8 mouse cellular contexts compared by ENCODE assay signal in the genomic region with DNA sequence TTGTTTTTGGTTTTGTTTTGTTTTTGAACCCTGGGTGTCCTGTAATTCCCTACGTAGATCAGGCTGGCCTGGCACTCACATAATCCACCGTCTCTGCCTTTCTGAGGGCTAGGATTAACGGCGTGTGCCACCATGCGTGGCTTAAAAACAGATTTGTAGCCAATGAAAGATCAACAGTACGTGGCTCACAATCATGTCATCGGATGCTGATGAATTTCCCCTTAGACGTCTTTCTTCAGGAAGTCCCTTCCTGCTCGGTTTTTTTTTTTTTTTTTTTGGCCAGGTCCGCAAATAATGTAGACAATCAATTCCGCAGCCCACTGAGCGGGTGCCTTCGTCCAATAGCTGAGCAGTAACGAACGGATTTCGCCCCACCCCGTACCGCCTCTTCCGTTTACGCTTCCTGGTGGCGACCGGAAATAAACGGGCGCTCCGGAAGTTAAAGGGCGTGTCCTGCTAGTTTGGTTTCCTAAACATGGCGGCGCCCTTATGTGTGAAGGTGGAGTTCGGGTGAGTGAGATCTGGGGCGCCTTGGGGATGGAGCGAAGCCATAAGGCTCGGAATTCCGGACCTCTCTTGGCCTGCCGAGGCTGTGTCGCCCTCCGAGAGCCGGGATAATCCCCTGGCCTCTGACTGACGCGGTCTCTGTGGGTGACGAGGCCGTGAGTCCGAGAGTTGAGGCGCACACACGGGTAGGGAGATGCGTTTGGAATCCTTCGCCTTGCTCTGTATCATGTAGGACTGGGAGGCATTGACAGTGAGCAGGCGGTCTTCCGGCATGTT. TPM values are rescaled to one million over a fixed set of nuclear protein-coding genes. Genes with fewer than 3 reads are reported as not detected.
DNase-seq lines count a peak whose midpoint lies in the region; ATAC-seq and TF ChIP-seq lines count a peak whose summit lies in the region.

No protein-coding gene starts in this region.

- peak overlapping the region; percentile 82 for H3K9ac ChIP-seq in heart, embryonic 15.5 days
- H3K9ac ChIP-seq in liver, embryonic 14.5 days (replicated peaks), result peak overlapping the region; percentile 87
- H3K9ac ChIP-seq in neural tube, embryonic 11.5 days (ENCODE audit: low read length), result peak overlapping the region; percentile 67
- H3K9ac ChIP-seq in stomach, postnatal 0 days (ENCODE audit: low read length), result peak overlapping the region; percentile 83

- WGBS in forebrain, embryonic 10.5 days, result under 1% methylated on average over 48 of the region's 48 CpGs
- 0% methylated on average over 48 of the region's 48 CpGs for WGBS in heart, embryonic 15.5 days
- WGBS in liver, embryonic 14.5 days (ENCODE audit: insufficient replicate concordance), result under 1% methylated on average over 48 of the region's 48 CpGs
- under 1% methylated on average over 48 of the region's 48 CpGs for WGBS in neural tube, embryonic 11.5 days
- under 1% methylated on average over 48 of the region's 48 CpGs for WGBS in stomach, postnatal 0 days

- peak; percentile 89 to 90 for DNase-seq in CD8-positive naive resting alpha-beta T cell, adult 2 months (ENCODE audit: low read depth in 2 of 2, low spot score in 2 of 2)
- DNase-seq in c-Kit-positive CD71-negative TER-119-negative erythroid progenitor cells, embryonic 14.5 days (ENCODE audit: low read depth), result peak; percentile 95
- peak; percentile 97 for DNase-seq in forebrain, embryonic 10.5 days (ENCODE audit: extremely low spot score, low spot score)
- DNase-seq in kidney, postnatal 25 days, result peak; percentile 97 to 98
- peak; percentile 95 for DNase-seq in liver, embryonic 14.5 days (ENCODE audit: low read depth in 3 of 3, low spot score in 3 of 3)
- DNase-seq in neural tube, embryonic 11.5 days (ENCODE audit: low spot score), result peak; percentile 96
- DNase-seq in stomach, postnatal 0 days (ENCODE audit: low spot score), result peak; percentile 97

- TF ChIP-seq EP300 in liver, embryonic 14.5 days (IDR thresholded peaks at IDR 0.05; ENCODE audit: low read depth), result no peak
- TF ChIP-seq EP300 in stomach, postnatal 0 days (optimal IDR thresholded peaks at IDR 0.05), result no peak

- H3K27ac ChIP-seq in forebrain, embryonic 10.5 days, result peak overlapping the region; percentile 90
- peak overlapping the region; percentile 88 for H3K27ac ChIP-seq in heart, embryonic 15.5 days
- peak overlapping the region; percentile 84 for H3K27ac ChIP-seq in liver, embryonic 14.5 days
- H3K27ac ChIP-seq in neural tube, embryonic 11.5 days (ENCODE audit: low read depth, low read length), result peak overlapping the region; percentile 86
- peak overlapping the region; percentile 71 for H3K27ac ChIP-seq in stomach, postnatal 0 days (replicated peaks)

- H3K4me3 ChIP-seq in forebrain, embryonic 10.5 days, result peak overlapping the region; percentile 89
- H3K4me3 ChIP-seq in heart, embryonic 15.5 days, result peak overlapping the region; percentile 79
- peak overlapping the region; percentile 80 to 99 for H3K4me3 ChIP-seq in liver, embryonic 14.5 days (ENCODE audit: insufficient read depth in 1 of 2, low read depth in 2 of 2, low read length in 2 of 2)
- H3K4me3 ChIP-seq in neural tube, embryonic 11.5 days (ENCODE audit: low read depth, low read length), result peak overlapping the region; percentile 66
- peak overlapping the region; percentile 96 for H3K4me3 ChIP-seq in stomach, postnatal 0 days (ENCODE audit: low read depth, low read length)

- peak overlapping the region; percentile 85 for H3K4me2 ChIP-seq in heart, embryonic 15.5 days
- H3K4me2 ChIP-seq in liver, embryonic 14.5 days (ENCODE audit: low read depth), result peak overlapping the region; percentile 96
- peak overlapping the region; percentile 64 for H3K4me2 ChIP-seq in neural tube, embryonic 11.5 days (ENCODE audit: low read depth)
- H3K4me2 ChIP-seq in stomach, postnatal 0 days (replicated peaks; ENCODE audit: low read depth), result peak overlapping the region; percentile 77

- TF ChIP-seq CTCF in liver, embryonic 14.5 days (IDR thresholded peaks at IDR 0.05; ENCODE audit: low read depth), result no peak; the same call in 1 of the 2 replicates
- no peak for TF ChIP-seq CTCF in stomach, postnatal 0 days (IDR thresholded peaks at IDR 0.05; ENCODE audit: low read depth)

- H3K9me3 ChIP-seq in forebrain, embryonic 10.5 days, result no peaks in the 10 kb centered on the region
- no peaks in the 10 kb centered on the region for H3K9me3 ChIP-seq in heart, embryonic 15.5 days (replicated peaks)
- no peaks in the 10 kb centered on the region for H3K9me3 ChIP-seq in liver, embryonic 14.5 days (ENCODE audit: control insufficient read depth, low read length)
- H3K9me3 ChIP-seq in neural tube, embryonic 11.5 days (ENCODE audit: control insufficient read depth, low read length), result no peaks in the 10 kb centered on the region
- no peaks in the 10 kb centered on the region for H3K9me3 ChIP-seq in stomach, postnatal 0 days (ENCODE audit: control insufficient read depth, low read length)

- H3K4me1 ChIP-seq in forebrain, embryonic 10.5 days, result peaks cover 21% of the 10 kb centered on the region
- peaks cover 14% of the 10 kb centered on the region for H3K4me1 ChIP-seq in heart, embryonic 15.5 days (replicated peaks)
- peaks cover 12 to 16% of the 10 kb centered on the region in 2 experiments for H3K4me1 ChIP-seq in liver, embryonic 14.5 days (replicated peaks; ENCODE audit: control insufficient read depth in 2 of 2, insufficient read depth in 2 of 2, low read length in 1 of 2)
- peaks cover 6% of the 10 kb centered on the region for H3K4me1 ChIP-seq in neural tube, embryonic 11.5 days (ENCODE audit: control insufficient read depth, insufficient read depth, low read length)
- no peaks in the 10 kb centered on the region for H3K4me1 ChIP-seq in stomach, postnatal 0 days (replicated peaks; ENCODE audit: control insufficient read depth, insufficient read depth)

- ATAC-seq in heart, embryonic 15.5 days (replicated peaks; ENCODE audit: insufficient number of reproducible peaks, insufficient read depth, low FRiP score, low read depth), result peak; percentile 98
- ATAC-seq in liver, embryonic 14.5 days (ENCODE audit: insufficient read depth), result peak; percentile 96
- ATAC-seq in neural tube, embryonic 11.5 days (ENCODE audit: insufficient read depth, low FRiP score, low TSS enrichment), result peak; percentile 95
- ATAC-seq in stomach, postnatal 0 days (ENCODE audit: low FRiP score, low TSS enrichment), result peak; percentile 97

- H3K27me3 ChIP-seq in forebrain, embryonic 10.5 days (ENCODE audit: poor library complexity, severe bottlenecking), result peaks cover 25% of the 10 kb centered on the region
- H3K27me3 ChIP-seq in heart, embryonic 15.5 days, result no peaks in the 10 kb centered on the region
- H3K27me3 ChIP-seq in liver, embryonic 14.5 days (ENCODE audit: control insufficient read depth, insufficient read depth, low read length), result no peaks in the 10 kb centered on the region
- H3K27me3 ChIP-seq in neural tube, embryonic 11.5 days (ENCODE audit: control insufficient read depth, insufficient read depth, low read length), result no peaks in the 10 kb centered on the region
- H3K27me3 ChIP-seq in stomach, postnatal 0 days (ENCODE audit: control insufficient read depth, insufficient read depth, low read length), result no peaks in the 10 kb centered on the region

- peaks cover 4% of the 10 kb centered on the region; the same call in 1 of the 2 replicates for H3K36me3 ChIP-seq in forebrain, embryonic 10.5 days (replicated peaks)
- 0 out of 2 replicates have a peak, but pooled peaks cover 2% of the 10 kb centered on the region for H3K36me3 ChIP-seq in heart, embryonic 15.5 days
- no peaks in the 10 kb centered on the region for H3K36me3 ChIP-seq in liver, embryonic 14.5 days (replicated peaks; ENCODE audit: control insufficient read depth, insufficient read depth, low read depth)
- H3K36me3 ChIP-seq in neural tube, embryonic 11.5 days (ENCODE audit: control insufficient read depth, insufficient read depth, low read length), result no peaks in the 10 kb centered on the region
- H3K36me3 ChIP-seq in stomach, postnatal 0 days (ENCODE audit: control insufficient read depth, insufficient read depth, low read length), result no peaks in the 10 kb centered on the region

RNA-seq across cellular contexts. Expression of a gene that starts 7.2 kb away (rescaled TPM):
- 15.9 and 17.4 TPM in 2 replicates for polyA plus RNA-seq in forebrain, embryonic 10.5 days (2016; fragmentation: Nextera tagmentation; extraction: Ambion mirVana)
- 13.0 and 18.6 TPM in 2 replicates for polyA plus RNA-seq in heart, embryonic 15.5 days (2015; fragmentation: Nextera tagmentation; extraction: Ambion mirVana)
- polyA plus RNA-seq in liver, embryonic 14.5 days (2012; rRNA removed), result 14.5 and 17.7 TPM in 2 replicates
- 7.4 and 8.4 TPM in 2 replicates for polyA plus RNA-seq in liver, embryonic 14.5 days (2014; fragmentation: Nextera tagmentation; extraction: Ambion mirVana)
- 21.9 and 23.9 TPM in 2 replicates for polyA plus RNA-seq in neural tube, embryonic 11.5 days (2014; fragmentation: Nextera tagmentation; extraction: Ambion mirVana)
- polyA plus RNA-seq in stomach, postnatal 0 days (2015; fragmentation: Nextera tagmentation; extraction: Ambion mirVana), result 15.9 and 16.2 TPM in 2 replicates

RNA-seq across cellular contexts. Expression of a gene that starts 24.7 kb away (rescaled TPM):
- 7.9 and 8.6 TPM in 2 replicates for polyA plus RNA-seq in forebrain, embryonic 10.5 days (2016; fragmentation: Nextera tagmentation; extraction: Ambion mirVana)
- 9.7 and 12.6 TPM in 2 replicates for polyA plus RNA-seq in heart, embryonic 15.5 days (2015; fragmentation: Nextera tagmentation; extraction: Ambion mirVana)
- polyA plus RNA-seq in liver, embryonic 14.5 days (2012; rRNA removed), result 2.3 and 2.5 TPM in 2 replicates
- polyA plus RNA-seq in liver, embryonic 14.5 days (2014; fragmentation: Nextera tagmentation; extraction: Ambion mirVana), result 1.5 and 1.9 TPM in 2 replicates
- 20.5 and 20.8 TPM in 2 replicates for polyA plus RNA-seq in neural tube, embryonic 11.5 days (2014; fragmentation: Nextera tagmentation; extraction: Ambion mirVana)
- 34.0 and 36.4 TPM in 2 replicates for polyA plus RNA-seq in stomach, postnatal 0 days (2015; fragmentation: Nextera tagmentation; extraction: Ambion mirVana)

RNA-seq across cellular contexts. Expression of a gene that starts 38.8 kb away (rescaled TPM):
- 56.3 and 57.6 TPM in 2 replicates for polyA plus RNA-seq in forebrain, embryonic 10.5 days (2016; fragmentation: Nextera tagmentation; extraction: Ambion mirVana)
- polyA plus RNA-seq in heart, embryonic 15.5 days (2015; fragmentation: Nextera tagmentation; extraction: Ambion mirVana), result 21.0 and 29.8 TPM in 2 replicates
- 11.2 and 15.1 TPM in 2 replicates for polyA plus RNA-seq in liver, embryonic 14.5 days (2012; rRNA removed)
- polyA plus RNA-seq in liver, embryonic 14.5 days (2014; fragmentation: Nextera tagmentation; extraction: Ambion mirVana), result 9.3 and 11.8 TPM in 2 replicates
- polyA plus RNA-seq in neural tube, embryonic 11.5 days (2014; fragmentation: Nextera tagmentation; extraction: Ambion mirVana), result 31.4 and 33.9 TPM in 2 replicates
- polyA plus RNA-seq in stomach, postnatal 0 days (2015; fragmentation: Nextera tagmentation; extraction: Ambion mirVana), result 14.7 TPM in 2 replicates

RNA-seq across cellular contexts. Expression of a gene that starts 39.8 kb away (rescaled TPM):
- polyA plus RNA-seq in forebrain, embryonic 10.5 days (2016; fragmentation: Nextera tagmentation; extraction: Ambion mirVana), result 44.4 and 47.5 TPM in 2 replicates
- polyA plus RNA-seq in heart, embryonic 15.5 days (2015; fragmentation: Nextera tagmentation; extraction: Ambion mirVana), result 22.9 and 28.7 TPM in 2 replicates
- 8.4 and 10.0 TPM in 2 replicates for polyA plus RNA-seq in liver, embryonic 14.5 days (2012; rRNA removed)
- 11.6 and 13.4 TPM in 2 replicates for polyA plus RNA-seq in liver, embryonic 14.5 days (2014; fragmentation: Nextera tagmentation; extraction: Ambion mirVana)
- polyA plus RNA-seq in neural tube, embryonic 11.5 days (2014; fragmentation: Nextera tagmentation; extraction: Ambion mirVana), result 41.8 and 46.6 TPM in 2 replicates
- polyA plus RNA-seq in stomach, postnatal 0 days (2015; fragmentation: Nextera tagmentation; extraction: Ambion mirVana), result 18.7 and 20.4 TPM in 2 replicates

RNA-seq across cellular contexts. Expression of a gene that starts 41.8 kb away (rescaled TPM):
- polyA plus RNA-seq in forebrain, embryonic 10.5 days (2016; fragmentation: Nextera tagmentation; extraction: Ambion mirVana), result 15.0 and 16.3 TPM in 2 replicates
- 17.9 and 24.4 TPM in 2 replicates for polyA plus RNA-seq in heart, embryonic 15.5 days (2015; fragmentation: Nextera tagmentation; extraction: Ambion mirVana)
- 20.1 and 20.4 TPM in 2 replicates for polyA plus RNA-seq in liver, embryonic 14.5 days (2012; rRNA removed)
- polyA plus RNA-seq in liver, embryonic 14.5 days (2014; fragmentation: Nextera tagmentation; extraction: Ambion mirVana), result 16.6 and 23.1 TPM in 2 replicates
- polyA plus RNA-seq in neural tube, embryonic 11.5 days (2014; fragmentation: Nextera tagmentation; extraction: Ambion mirVana), result 17.5 and 20.2 TPM in 2 replicates
- 17.7 and 18.7 TPM in 2 replicates for polyA plus RNA-seq in stomach, postnatal 0 days (2015; fragmentation: Nextera tagmentation; extraction: Ambion mirVana)

Comparison
In these comparisons a context has a peak if more than half of its experiments do, and no peak if none do; other contexts are left out.
1. Peak in every context shown above with its lines: DNase-seq, ATAC-seq, H3K4me3 ChIP-seq and H3K27ac ChIP-seq.